Comparison of ENCODE assay signal across 9 mouse cellular contexts in the genomic region with DNA sequence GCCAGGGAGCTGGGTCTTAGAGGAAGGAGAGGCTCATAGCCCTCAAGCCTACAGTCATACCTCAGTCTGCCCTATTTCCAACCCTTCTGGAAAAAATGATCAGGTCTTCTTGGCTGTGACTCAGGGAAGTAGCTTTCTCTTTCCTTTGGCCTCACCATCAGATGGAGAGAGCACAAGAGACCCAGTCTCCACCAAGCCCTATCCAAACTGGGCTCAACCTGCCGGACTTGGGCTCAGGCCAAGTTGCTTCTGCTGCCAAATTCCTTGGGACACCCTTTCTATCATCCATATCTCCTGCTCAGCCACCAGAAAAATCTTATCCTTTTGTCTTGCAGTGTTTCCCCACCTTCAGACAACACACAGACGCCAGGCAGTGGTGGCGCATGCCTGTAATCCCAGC. TPM values are rescaled to one million over a fixed set of nuclear protein-coding genes. Genes with fewer than 3 reads are reported as not detected.
DNase-seq lines count a peak whose midpoint lies in the region; ATAC-seq and TF ChIP-seq lines count a peak whose summit lies in the region.
"Had no signal": no experiment of that assay in that cellular context is flagged by ENCODE, and none has a peak within 500 bp of the region (broad histone marks: within the 10 kb centered on the region; RNA-seq: fewer than 3 reads in every experiment).

No protein-coding gene starts in this region.

- H3K36me3 ChIP-seq in myocyte (ENCODE audit: control insufficient read depth, insufficient read depth) = no peaks in the 10 kb centered on the region

- H3K27me3 ChIP-seq in myocyte (ENCODE audit: control insufficient read depth, insufficient read depth, insufficient read length) = no peaks in the 10 kb centered on the region

- H3K79me2 ChIP-seq in myocyte (ENCODE audit: control insufficient read depth, insufficient read depth) = no peaks in the 10 kb centered on the region

- peak overlapping the region; percentile 72 for H3K4me2 ChIP-seq in myocyte (ENCODE audit: low read depth)

- no peak for ATAC-seq in CD4-positive, CD25-positive, alpha-beta regulatory T cell, adult 4 months

- DNase-seq in left cerebral cortex, postnatal 4 days = peak; percentile 35
- DNase-seq in left cerebral cortex, adult 18-20 months (ENCODE audit: low spot score in 2 of 2) = no peak
- peak; percentile 80 for DNase-seq in cerebellum, adult 9-10 months
- peak; percentile 60 to 63 for DNase-seq in heart, postnatal 10 days
- DNase-seq in T-cell, adult 2 months (ENCODE audit: low spot score) = no peak
- no peak for DNase-seq in embryo, embryonic 9.5 days (ENCODE audit: extremely low spot score)

- no peak for TF ChIP-seq POLR2A in myocyte (IDR thresholded peaks at IDR 0.05; ENCODE audit: insufficient read length, low read depth)

- intact Hi-C loops in left cerebral cortex, postnatal 4 days (cut with DNase I) = no loop called here
- intact Hi-C loops in heart, postnatal 10 days (cut with DNase I) = loop anchor here (10.0 kb wide), 1 partner anchor 291 kb away; no protein-coding TSS in a partner anchor

- no peak overlapping the region for H3ac ChIP-seq in myocyte (ENCODE audit: control insufficient read depth, insufficient read length)

- H3K4me3 ChIP-seq in myocyte = no peak overlapping the region

TF ChIP-seq in myocyte, 11 proteins besides CTCF, POLR2A, EP300 and RAD21:
- TF ChIP-seq REST (IDR thresholded peaks at IDR 0.05; ENCODE audit: insufficient read depth, insufficient read length) = no peak
- no peak for TF ChIP-seq MAX (IDR thresholded peaks at IDR 0.05; ENCODE audit: low read depth)
- TF ChIP-seq TCF12 (IDR thresholded peaks at IDR 0.05; ENCODE audit: insufficient read depth, poor library complexity, severe bottlenecking) = no peak
- no peak for TF ChIP-seq CEBPB (IDR thresholded peaks at IDR 0.05; ENCODE audit: insufficient read depth, poor library complexity, severe bottlenecking)
- no peak for TF ChIP-seq POLR2AphosphoS2 (IDR thresholded peaks at IDR 0.05; ENCODE audit: insufficient read length, low read depth)
- TF ChIP-seq TCF3 (IDR thresholded peaks at IDR 0.05; ENCODE audit: insufficient read length, low read depth) = no peak
- TF ChIP-seq E2F4 (IDR thresholded peaks at IDR 0.05; ENCODE audit: insufficient read depth) = no peak

RNA-seq across cellular contexts. Expression of gene Vwa1, which starts 1.4 kb away (rescaled TPM):
- 10 to 100 TPM; 15.6 to 16.4 TPM for total RNA-seq in left cerebral cortex, postnatal 4 days (2021)
- 10 to 100 TPM; 15.6 to 17.6 TPM for total RNA-seq in left cerebral cortex, adult 18-20 months (2021)
- 10 to 100 TPM; 14.0 to 15.8 TPM for total RNA-seq in heart, postnatal 10 days (2021)
- polyA plus RNA-seq in myocyte (2012; fragmentation: generic; extraction: Trizol) = 3.2 TPM
- polyA plus RNA-seq in CD4-positive, CD25-positive, alpha-beta regulatory T cell, adult 4 months (2017; shearing (Covaris generic)) = under 1 TPM in 1 of 2 experiments, not detected in 1; 0.23 TPM

RNA-seq across cellular contexts. Expression of gene Tmem88b, which starts 9.8 kb away (rescaled TPM):
- 1 to 10 TPM; 1.3 TPM for total RNA-seq in left cerebral cortex, postnatal 4 days (2021)
- total RNA-seq in left cerebral cortex, adult 18-20 months (2021) = 10 to 100 TPM; 16.4 to 19.0 TPM
- 1 to 10 TPM; 2.0 to 2.3 TPM for total RNA-seq in heart, postnatal 10 days (2021)
- 0.97 TPM for polyA plus RNA-seq in myocyte (2012; fragmentation: generic; extraction: Trizol)
- polyA plus RNA-seq in CD4-positive, CD25-positive, alpha-beta regulatory T cell, adult 4 months (2017; shearing (Covaris generic)) = not detected

RNA-seq across cellular contexts. Expression of gene Ankrd65, which starts 14.4 kb away (rescaled TPM):
- not detected for total RNA-seq in left cerebral cortex, postnatal 4 days (2021)
- under 1 TPM in 1 of 2 experiments, not detected in 1; 0.44 TPM for total RNA-seq in left cerebral cortex, adult 18-20 months (2021)
- total RNA-seq in heart, postnatal 10 days (2021) = not detected
- polyA plus RNA-seq in myocyte (2012; fragmentation: generic; extraction: Trizol) = not detected
- polyA plus RNA-seq in CD4-positive, CD25-positive, alpha-beta regulatory T cell, adult 4 months (2017; shearing (Covaris generic)) = not detected
- total RNA-seq: layer of hippocampus, postnatal 10 days had no signal

RNA-seq across cellular contexts. Expression of gene Atad3a, which starts 15.0 kb away (rescaled TPM):
- total RNA-seq in left cerebral cortex, postnatal 4 days (2021) = 10 to 100 TPM; 64.8 to 69.8 TPM
- 10 to 100 TPM; 48.3 to 55.6 TPM for total RNA-seq in left cerebral cortex, adult 18-20 months (2021)
- 10 to 100 TPM; 67.1 to 73.1 TPM for total RNA-seq in heart, postnatal 10 days (2021)
- polyA plus RNA-seq in myocyte (2012; fragmentation: generic; extraction: Trizol) = 60.9 TPM
- polyA plus RNA-seq in CD4-positive, CD25-positive, alpha-beta regulatory T cell, adult 4 months (2017; shearing (Covaris generic)) = 10 to 100 TPM; 22.9 to 32.9 TPM

RNA-seq across cellular contexts. Expression of gene Mrpl20, which starts 26.8 kb away (rescaled TPM):
- total RNA-seq in left cerebral cortex, postnatal 4 days (2021) = 100 to 1,000 TPM; 102 to 104 TPM
- total RNA-seq in left cerebral cortex, adult 18-20 months (2021) = 10 to 100 TPM; 84.9 to 89.4 TPM
- 10 to 100 TPM; 77.2 to 83.5 TPM for total RNA-seq in heart, postnatal 10 days (2021)
- 132 TPM for polyA plus RNA-seq in myocyte (2012; fragmentation: generic; extraction: Trizol)
- 100 to 1,000 TPM; 117 to 130 TPM for polyA plus RNA-seq in CD4-positive, CD25-positive, alpha-beta regulatory T cell, adult 4 months (2017; shearing (Covaris generic))

Comparison
In these comparisons a context has a peak if more than half of its experiments do, and no peak if none do; other contexts are left out.
1. DNase-seq: peak in left cerebral cortex, postnatal 4 days (single experiment), cerebellum, adult 9-10 months (single experiment) and heart, postnatal 10 days (2 of 2); none in left cerebral cortex, adult 18-20 months (0 of 2), T-cell, adult 2 months (single experiment) and embryo, embryonic 9.5 days (single experiment).
2. RNA of gene Tmem88b, which starts 9.8 kb away (total RNA-seq): 16.4 to 19.0 TPM in left cerebral cortex, adult 18-20 months; 2.0 to 2.3 TPM in heart, postnatal 10 days and 1.3 TPM in left cerebral cortex, postnatal 4 days; every median in the first group is over 4 times any median in the second.